In the genomic region with DNA sequence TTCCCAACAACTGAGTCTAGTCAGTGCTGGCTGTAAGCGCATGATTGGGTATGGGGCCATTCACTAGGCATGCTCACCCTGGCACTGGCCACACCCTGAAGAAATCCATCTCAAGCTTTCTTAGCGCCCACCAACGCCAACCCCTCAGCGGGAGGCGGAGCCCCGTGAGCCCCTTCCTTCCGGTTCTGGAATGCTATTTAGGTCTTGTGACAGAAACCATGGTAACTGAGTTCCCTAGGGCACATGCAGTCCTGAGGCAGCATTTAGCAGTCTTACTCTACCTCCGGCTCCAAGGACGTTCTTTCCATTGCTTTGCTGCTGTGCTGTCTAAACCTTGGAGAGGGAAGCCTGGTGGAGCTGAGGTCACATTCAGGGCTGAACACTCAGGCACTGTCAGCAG, we compare ENCODE assay signal across 13 mouse cellular contexts. TPM values are rescaled to one million over a fixed set of nuclear protein-coding genes. Genes with fewer than 3 reads are reported as not detected.
DNase-seq lines count a peak whose midpoint lies in the region; ATAC-seq and TF ChIP-seq lines count a peak whose summit lies in the region.
"Had no signal": no experiment of that assay in that cellular context is flagged by ENCODE, and none has a peak within 500 bp of the region (broad histone marks: within the 10 kb centered on the region; RNA-seq: fewer than 3 reads in every experiment).

No protein-coding gene starts in this region.

- 0 out of 2 replicates have a peak overlapping the region, but pooled peaks have one; percentile 13 for H3K4me2 ChIP-seq in heart, embryonic 15.5 days
- H3K4me2 ChIP-seq in stomach, embryonic 16.5 days (ENCODE audit: low read depth, low read length) = no peak overlapping the region
- H3K4me2 ChIP-seq in stomach, postnatal 0 days (replicated peaks; ENCODE audit: low read depth) = no peak overlapping the region
- peak overlapping the region; percentile 3; the same call in 1 of the 2 replicates for H3K4me2 ChIP-seq in hindbrain, embryonic 12.5 days (replicated peaks)
- H3K4me2 ChIP-seq: embryonic facial prominence, embryonic 12.5 days had no signal

- no peaks in the 10 kb centered on the region for H3K27me3 ChIP-seq in heart, embryonic 15.5 days
- H3K27me3 ChIP-seq in stomach, embryonic 16.5 days (ENCODE audit: control insufficient read depth, insufficient read depth, low read length) = no peaks in the 10 kb centered on the region
- H3K27me3 ChIP-seq in stomach, postnatal 0 days (ENCODE audit: control insufficient read depth, insufficient read depth, low read length) = no peaks in the 10 kb centered on the region
- no peaks in the 10 kb centered on the region for H3K27me3 ChIP-seq in hindbrain, embryonic 12.5 days
- no peaks in the 10 kb centered on the region for H3K27me3 ChIP-seq in splenic B cell, adult 2 months (ENCODE audit: control insufficient read depth, insufficient read depth, low read length, poor library complexity, severe bottlenecking)
- H3K27me3 ChIP-seq: CH12.LX; embryonic facial prominence, embryonic 12.5 days had no signal

- H3K4me3 ChIP-seq in heart, embryonic 15.5 days = no peak overlapping the region
- H3K4me3 ChIP-seq in stomach, embryonic 16.5 days (replicated peaks; ENCODE audit: low read length) = no peak overlapping the region
- no peak overlapping the region for H3K4me3 ChIP-seq in stomach, postnatal 0 days (ENCODE audit: low read depth, low read length)
- H3K4me3 ChIP-seq in hindbrain, embryonic 12.5 days = no peak overlapping the region
- H3K4me3 ChIP-seq: embryonic facial prominence, embryonic 12.5 days; myocyte had no signal

- H3K9ac ChIP-seq in heart, embryonic 15.5 days = no peak overlapping the region
- H3K9ac ChIP-seq in stomach, embryonic 16.5 days (ENCODE audit: low read length) = no peak overlapping the region
- H3K9ac ChIP-seq in stomach, postnatal 0 days (ENCODE audit: low read length) = no peak overlapping the region
- H3K9ac ChIP-seq in hindbrain, embryonic 12.5 days = no peak overlapping the region
- H3K9ac ChIP-seq: embryonic facial prominence, embryonic 12.5 days had no signal

- ATAC-seq in heart, embryonic 15.5 days (replicated peaks; ENCODE audit: insufficient number of reproducible peaks, insufficient read depth, low FRiP score, low read depth) = no peak; the same call in 1 of the 2 replicates
- ATAC-seq in stomach, embryonic 16.5 days (ENCODE audit: insufficient read depth, low FRiP score) = 0 out of 2 replicates have a peak, but pooled peaks have one; percentile 29
- no peak for ATAC-seq in stomach, postnatal 0 days (ENCODE audit: low FRiP score, low TSS enrichment)
- no peak for ATAC-seq in hindbrain, embryonic 12.5 days (ENCODE audit: low FRiP score)

- DNase-seq in heart, postnatal 36 days = no peak
- DNase-seq in stomach, postnatal 0 days (ENCODE audit: low spot score) = no peak
- peak; percentile 42 for DNase-seq in splenic B cell, adult 2 months (ENCODE audit: low read depth, low spot score)
- DNase-seq in MN1 (ENCODE audit: low spot score) = no peak
- DNase-seq in urinary bladder, postnatal 14 days (ENCODE audit: low spot score) = no peak
- DNase-seq: gastrocnemius, postnatal 14 days; thymus, postnatal 4 days had no signal

- no peak for TF ChIP-seq EP300 in stomach, postnatal 0 days (optimal IDR thresholded peaks at IDR 0.05)

- no peaks in the 10 kb centered on the region for H3K9me3 ChIP-seq in heart, embryonic 15.5 days (replicated peaks)
- no peaks in the 10 kb centered on the region for H3K9me3 ChIP-seq in stomach, embryonic 16.5 days (replicated peaks; ENCODE audit: control insufficient read depth, low read length)
- H3K9me3 ChIP-seq in stomach, postnatal 0 days (ENCODE audit: control insufficient read depth, low read length) = no peaks in the 10 kb centered on the region
- H3K9me3 ChIP-seq in hindbrain, embryonic 12.5 days (replicated peaks) = no peaks in the 10 kb centered on the region
- H3K9me3 ChIP-seq: embryonic facial prominence, embryonic 12.5 days had no signal

- no peak overlapping the region for H3K27ac ChIP-seq in heart, embryonic 15.5 days
- no peak overlapping the region for H3K27ac ChIP-seq in stomach, embryonic 16.5 days (ENCODE audit: low read length)
- H3K27ac ChIP-seq in stomach, postnatal 0 days (replicated peaks) = no peak overlapping the region
- no peak overlapping the region for H3K27ac ChIP-seq in hindbrain, embryonic 12.5 days
- H3K27ac ChIP-seq: embryonic facial prominence, embryonic 12.5 days had no signal

- TF ChIP-seq CTCF in stomach, postnatal 0 days (IDR thresholded peaks at IDR 0.05; ENCODE audit: low read depth) = no peak

- H3K36me3 ChIP-seq in heart, embryonic 15.5 days = no peaks in the 10 kb centered on the region
- no peaks in the 10 kb centered on the region for H3K36me3 ChIP-seq in stomach, embryonic 16.5 days (ENCODE audit: control insufficient read depth, insufficient read depth, low read length)
- no peaks in the 10 kb centered on the region for H3K36me3 ChIP-seq in stomach, postnatal 0 days (ENCODE audit: control insufficient read depth, insufficient read depth, low read length)
- H3K36me3 ChIP-seq in hindbrain, embryonic 12.5 days = no peaks in the 10 kb centered on the region
- no peaks in the 10 kb centered on the region for H3K36me3 ChIP-seq in splenic B cell, adult 2 months (ENCODE audit: control insufficient read depth, insufficient read depth, low read length, poor library complexity, severe bottlenecking)
- H3K36me3 ChIP-seq: embryonic facial prominence, embryonic 12.5 days had no signal

- H3K4me1 ChIP-seq in heart, embryonic 15.5 days (replicated peaks) = peaks cover 5% of the 10 kb centered on the region; the same call in 1 of the 2 replicates
- H3K4me1 ChIP-seq in stomach, embryonic 16.5 days (ENCODE audit: control insufficient read depth, insufficient read depth, low read length) = no peaks in the 10 kb centered on the region
- no peaks in the 10 kb centered on the region for H3K4me1 ChIP-seq in stomach, postnatal 0 days (replicated peaks; ENCODE audit: control insufficient read depth, insufficient read depth)
- H3K4me1 ChIP-seq in hindbrain, embryonic 12.5 days = no peaks in the 10 kb centered on the region
- H3K4me1 ChIP-seq: embryonic facial prominence, embryonic 12.5 days had no signal

- intact Hi-C loops in heart, postnatal 36 days (cut with DNase I) = no loop called here

- 39% methylated on average over 9 of the region's 9 CpGs for WGBS in heart, embryonic 15.5 days
- 55% methylated on average over 9 of the region's 9 CpGs for WGBS in stomach, embryonic 16.5 days
- whole genome bisulfite sequencing in stomach, postnatal 0 days = 59% methylated on average over 9 of the region's 9 CpGs
- 53% methylated on average over 9 of the region's 9 CpGs for WGBS in hindbrain, embryonic 12.5 days

RNA-seq across cellular contexts. Expression of a gene that starts 22.6 kb away (rescaled TPM):
- polyA plus RNA-seq in heart, embryonic 15.5 days (2015; fragmentation: Nextera tagmentation; extraction: Ambion mirVana) = 13.2 and 17.5 TPM in 2 replicates
- 1 to 10 TPM; 6.9 to 8.4 TPM for total RNA-seq in heart, postnatal 36 days (2021)
- 35.6 and 37.9 TPM in 2 replicates for polyA plus RNA-seq in stomach, embryonic 16.5 days (2015; fragmentation: Nextera tagmentation; extraction: Ambion mirVana)
- polyA plus RNA-seq in stomach, postnatal 0 days (2015; fragmentation: Nextera tagmentation; extraction: Ambion mirVana) = 28.0 and 29.8 TPM in 2 replicates
- 37.7 and 39.0 TPM in 2 replicates for polyA plus RNA-seq in hindbrain, embryonic 12.5 days (2016; fragmentation: Nextera tagmentation; extraction: Ambion mirVana)

Comparison
In these comparisons a context has a peak if more than half of its experiments do, and no peak if none do; other contexts are left out.
1. H3K4me2 ChIP-seq: peak in heart, embryonic 15.5 days (single experiment) and hindbrain, embryonic 12.5 days (single experiment); none in stomach, embryonic 16.5 days (single experiment) and stomach, postnatal 0 days (single experiment).